Mouse (Mus musculus): Measurements from ENCODE around the gene Hpgds.

GRCm38 (mm10) chr6:65079139-65079538, 65.6 kb downstream of the Hpgds start:
- TF ChIP-seq CTCF (IDR thresholded peaks at IDR 0.05; ENCODE audit: low read depth, low read length) (no peak), GATA1 (IDR thresholded peaks at IDR 0.05; ENCODE audit: borderline replicate concordance, low read length) (no peak), POLR2AphosphoS5 (IDR thresholded peaks at IDR 0.05; ENCODE audit: insufficient replicate concordance, low read depth, low read length) (no peak), GATA2 (IDR thresholded peaks at IDR 0.05; ENCODE audit: borderline replicate concordance, low read depth, low read length) (no peak)

Data from G1E (cell line).